Mouse (Mus musculus): Measurements from ENCODE around the gene Slc8a3.

DNA sequence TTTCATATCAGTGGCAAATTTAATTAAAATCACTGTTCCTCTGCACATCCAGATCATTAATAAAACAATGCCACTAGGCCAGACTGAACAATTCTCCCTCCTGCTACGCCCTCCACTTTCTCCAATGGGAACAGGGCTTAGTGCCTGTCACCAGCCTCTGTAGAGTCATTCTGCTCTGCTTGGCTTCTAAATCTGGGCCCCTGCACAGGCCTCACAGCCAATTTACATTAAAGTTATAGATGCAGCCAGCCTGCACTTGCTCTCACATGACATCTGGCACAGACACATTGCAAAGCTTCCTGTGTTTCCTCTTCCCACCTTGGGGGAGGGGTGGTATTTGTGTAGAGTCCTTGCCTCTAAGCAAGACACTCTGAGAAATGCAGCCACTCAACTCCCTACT lies 12.0 kb downstream of the Slc8a3 start:
- no peak for TF ChIP-seq CTCF (IDR thresholded peaks at IDR 0.05; ENCODE audit: extremely low read depth, insufficient read length, insufficient replicate concordance, low read depth, low read length)
- no peak for TF ChIP-seq POLR2A (IDR thresholded peaks at IDR 0.05; ENCODE audit: low read depth, low read length)
